Mouse (Mus musculus) liver, embryonic 13.5 days (tissue): ENCODE measurements at regions not wholly inside any gene's neighbourhood (a gene's known extent, or its start where the extent isn't known, plus 50 kb on each side); places are given as distances from the start of the nearest gene placed in this dataset.

Experiments used
- ATAC-seq: fragments of 200-750 bp; cut with Nextera tagmentation; 2 replicates; pipeline ENCODE4 v1.8.0; 2017; ENCODE audit warnings: low read depth, mild to moderate bottlenecking, moderate number of reproducible peaks, moderate library complexity
- DNase-seq: peaks from one replicate; pipeline ENCODE4 v3.0.0; 2022
- H3K27ac ChIP-seq: fragments of 300-500 bp; sonication (generic); 2 replicates; pipeline ENCODE4 v1.5.1; 2015; ENCODE audit warnings: moderate library complexity, mild to moderate bottlenecking, inconsistent platforms
- H3K27me3 ChIP-seq: fragments of 300-500 bp; sonication (generic); 2 replicates; pipeline ENCODE4 v1.6.1; 2015; ENCODE audit warnings: mild to moderate bottlenecking, inconsistent platforms
- H3K36me3 ChIP-seq: fragments of 300-500 bp; sonication (generic); 2 replicates; pipeline ENCODE4 v1.6.1; 2015; ENCODE audit warnings: mild to moderate bottlenecking, inconsistent platforms
- H3K4me1 ChIP-seq: fragments of 300-500 bp; sonication (generic); replicated peaks from 2 replicates; pipeline ENCODE4 v1.6.1; 2015; ENCODE audit warnings: inconsistent platforms
- H3K4me2 ChIP-seq: fragments of 300-500 bp; sonication (generic); 2 replicates; pipeline ENCODE4 v1.6.1; 2015; ENCODE audit warnings: inconsistent platforms, mild to moderate bottlenecking, moderate library complexity
- H3K4me3 ChIP-seq: fragments of 300-500 bp; sonication (generic); replicated peaks from 2 replicates; pipeline ENCODE4 v1.5.1; 2015; ENCODE audit warnings: mild to moderate bottlenecking, inconsistent platforms
- H3K9ac ChIP-seq: fragments of 300-500 bp; sonication (generic); 2 replicates; pipeline ENCODE4 v1.6.1; 2015; ENCODE audit warnings: mild to moderate bottlenecking, inconsistent platforms
- H3K9me3 ChIP-seq: fragments of 300-500 bp; sonication (generic); replicated peaks from 2 replicates; pipeline ENCODE4 v1.6.1; 2016; ENCODE audit warnings: inconsistent platforms
- WGBS: fragments of 180-500 bp; shearing (Covaris S2); methylation state at CpG from one replicate; pipeline ENCODE4 v1.1.7; 2015; ENCODE audit not compliant: insufficient replicate concordance; 5-methylcytosine and 5-hydroxymethylcytosine counted together

DNA sequence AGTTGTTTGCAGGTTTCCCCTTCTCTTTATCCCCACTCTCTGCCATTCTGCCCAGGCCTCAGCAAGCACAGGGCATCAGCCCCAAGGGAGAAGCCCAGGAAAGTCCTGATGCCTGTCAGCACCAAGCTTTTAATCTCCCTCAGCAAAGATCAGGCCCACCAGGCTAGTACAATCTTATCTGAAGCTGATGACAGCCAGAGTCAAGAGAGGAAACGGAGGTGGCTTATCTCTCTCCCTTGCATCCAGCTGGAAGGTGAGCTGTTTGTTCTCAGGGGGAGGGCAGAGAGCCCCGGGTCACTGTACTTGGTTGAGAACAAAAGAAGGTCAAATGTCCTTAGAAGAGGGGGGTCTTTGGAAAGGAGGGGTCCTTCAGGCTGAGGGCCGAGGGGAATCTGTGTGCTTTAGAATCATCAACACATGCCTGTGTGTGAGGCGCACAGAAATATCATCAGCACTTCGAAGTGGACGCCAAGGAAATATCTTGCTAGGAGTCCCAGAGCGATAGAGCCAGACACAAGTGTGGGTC is 246.8 kb downstream of the Rybp start:
- Histone ChIP-seq H3K4me3 (no peak overlapping the region), H3K9ac (no peak overlapping the region), H3K4me2 (no peak overlapping the region), H3K27me3 (0 out of 2 replicates have a peak, but pooled peaks cover 5% of the 10 kb centered on the region), H3K9me3 (no peaks in the 10 kb centered on the region), H3K27ac (no peak overlapping the region), H3K36me3 (no peaks in the 10 kb centered on the region), H3K4me1 (peaks cover 4% of the 10 kb centered on the region; the same call in 1 of the 2 replicates)
- ATAC-seq (no peak), DNase-seq (no peak)
- 18% methylated on average over 7 of the region's 7 CpGs for WGBS

DNA sequence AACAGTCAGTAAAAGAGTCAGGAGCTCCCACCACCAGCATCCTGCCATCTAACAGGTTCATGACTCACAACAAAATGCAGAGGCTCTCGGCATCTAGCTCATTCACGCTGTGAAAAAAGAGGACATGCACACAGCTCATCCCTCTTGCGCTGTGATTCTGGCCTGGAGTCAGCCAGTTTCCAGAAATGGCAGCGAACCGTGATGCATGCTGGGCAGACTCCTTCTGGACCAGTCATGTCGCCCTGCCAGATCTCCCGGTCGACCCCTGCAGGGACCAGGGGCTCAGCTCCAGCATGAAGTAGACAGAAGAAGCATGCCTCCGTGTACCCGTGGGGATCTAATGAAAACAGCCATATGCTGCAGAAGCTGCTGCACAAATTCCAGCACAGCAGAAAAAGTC is 254.6 kb downstream of the Rybp start:
- DNase-seq, result no peak
- 71% methylated on average over 10 of the region's 10 CpGs for WGBS
- peaks cover 7% of the 10 kb centered on the region for H3K4me1 ChIP-seq

DNA sequence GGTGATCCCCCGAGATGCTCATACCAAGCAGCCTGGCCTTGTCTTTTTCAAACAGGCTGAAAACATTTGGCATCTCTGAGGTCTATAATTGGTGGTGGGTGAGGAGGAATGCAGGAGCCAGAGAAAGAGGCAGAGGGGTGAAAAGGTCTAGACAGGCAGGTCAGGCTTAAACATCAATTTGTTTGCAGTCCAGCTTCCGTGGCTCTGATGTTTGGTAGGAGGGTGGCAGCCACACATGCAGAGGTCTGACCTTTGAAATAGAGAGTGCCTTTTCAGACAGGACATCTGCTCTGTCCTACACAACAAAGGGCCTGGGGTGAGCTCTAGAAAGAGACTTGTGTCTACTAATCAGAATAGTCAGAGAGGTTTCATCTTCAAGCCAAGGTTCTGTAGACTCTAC is 256.8 kb downstream of the Rybp start:
- H3K27ac ChIP-seq, result no peak overlapping the region
- no peak overlapping the region for H3K9ac ChIP-seq
- H3K27me3 ChIP-seq, result no peaks in the 10 kb centered on the region
- WGBS, result 53% methylated on average over 2 of the region's 2 CpGs
- DNase-seq (no peak), ATAC-seq (peak; percentile 47; the same call in 1 of the 2 replicates)
- no peak overlapping the region for H3K4me3 ChIP-seq
- H3K9me3 ChIP-seq, result no peaks in the 10 kb centered on the region
- H3K4me1 ChIP-seq, result peaks cover 7% of the 10 kb centered on the region
- H3K36me3 ChIP-seq, result no peaks in the 10 kb centered on the region
- H3K4me2 ChIP-seq, result no peak overlapping the region

More for the DNA sequence above, 254.6 kb downstream of the Rybp start:
- no peaks in the 10 kb centered on the region for H3K27me3 ChIP-seq
- no peak overlapping the region for H3K4me3 ChIP-seq
- H3K9ac ChIP-seq, result no peak overlapping the region
- ATAC-seq, result no peak
- no peak overlapping the region for H3K4me2 ChIP-seq
- no peaks in the 10 kb centered on the region for H3K36me3 ChIP-seq
- no peaks in the 10 kb centered on the region for H3K9me3 ChIP-seq
- no peak overlapping the region for H3K27ac ChIP-seq

DNA sequence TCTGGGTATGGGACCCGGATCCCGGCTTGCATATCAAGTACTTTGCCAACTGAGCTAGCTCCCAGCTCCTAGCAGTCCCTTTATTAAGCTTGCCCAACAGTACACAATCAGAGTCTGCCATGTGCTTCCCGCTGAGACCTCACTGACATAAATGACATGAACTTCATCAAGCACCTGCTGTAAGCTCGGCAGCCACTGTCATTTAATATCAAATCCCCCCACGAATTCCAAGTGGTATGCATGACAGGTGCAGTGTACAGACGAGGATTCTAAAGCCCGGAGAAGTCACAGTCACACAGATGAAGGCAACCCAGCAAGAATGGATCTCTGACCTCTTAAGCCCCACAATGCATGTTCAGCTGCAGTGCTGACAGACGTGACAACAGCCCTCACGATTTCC is 257.3 kb downstream of the Rybp start:
- DNase-seq (no peak), ATAC-seq (no peak)
- 60% methylated on average over 9 of the region's 9 CpGs for WGBS
- Histone ChIP-seq H3K4me1 (peaks cover 7% of the 10 kb centered on the region), H3K27me3 (no peaks in the 10 kb centered on the region), H3K4me3 (no peak overlapping the region), H3K4me2 (no peak overlapping the region), H3K27ac (no peak overlapping the region), H3K9ac (no peak overlapping the region), H3K36me3 (no peaks in the 10 kb centered on the region), H3K9me3 (no peaks in the 10 kb centered on the region)

DNA sequence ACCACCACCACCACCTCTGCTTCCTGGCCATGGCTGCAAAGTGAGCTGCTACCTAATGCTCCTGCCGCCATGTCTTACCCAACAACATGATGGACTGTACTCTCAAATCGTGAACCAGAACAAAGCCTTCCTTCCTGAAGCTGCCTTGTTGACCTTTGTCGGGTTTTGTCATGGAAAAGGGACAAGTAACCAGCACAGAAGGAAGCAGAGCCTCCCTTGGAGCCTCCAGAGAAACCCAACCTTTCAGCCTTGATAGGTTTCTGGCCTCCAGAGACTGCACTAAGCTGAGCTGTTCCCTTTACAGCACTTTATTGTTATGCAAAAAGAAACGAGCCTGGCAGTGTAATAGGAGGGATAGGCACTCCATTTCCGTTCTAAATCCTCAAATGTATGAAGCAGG is 259.8 kb downstream of the Rybp start:
- Histone ChIP-seq H3K9ac (no peak overlapping the region), H3K27me3 (no peaks in the 10 kb centered on the region), H3K27ac (no peak overlapping the region), H3K4me1 (peaks cover 7% of the 10 kb centered on the region), H3K4me3 (no peak overlapping the region), H3K9me3 (no peaks in the 10 kb centered on the region), H3K36me3 (no peaks in the 10 kb centered on the region), H3K4me2 (no peak overlapping the region)
- DNase-seq (no peak), ATAC-seq (no peak)
- WGBS, result 32% methylated on average over 5 of the region's 5 CpGs

DNA sequence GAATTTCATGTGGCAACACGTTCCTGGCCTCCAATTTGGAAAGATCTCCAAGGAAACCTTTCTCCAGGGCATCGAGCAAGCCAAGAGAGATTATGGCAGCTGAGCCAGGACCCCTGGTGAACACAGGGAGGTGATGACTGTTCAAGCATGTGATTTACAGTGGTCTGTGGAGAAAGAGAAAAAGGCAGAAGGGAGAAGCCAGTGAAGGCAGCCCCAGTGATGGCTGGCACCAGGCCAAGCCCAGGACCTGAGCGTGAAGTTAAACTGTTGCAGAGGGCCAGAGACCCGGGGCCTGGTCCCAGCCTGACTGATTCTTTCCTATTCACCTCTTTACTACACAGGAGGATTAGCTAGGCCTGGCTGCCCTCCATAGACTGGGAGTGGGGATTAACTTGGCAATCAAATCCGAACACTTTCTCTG is 261.7 kb downstream of the Rybp start:
- DNase-seq, result no peak
- H3K27me3 ChIP-seq, result no peaks in the 10 kb centered on the region
- no peak overlapping the region for H3K27ac ChIP-seq
- H3K9ac ChIP-seq, result no peak overlapping the region
- H3K4me3 ChIP-seq, result no peak overlapping the region
- ATAC-seq, result no peak
- no peaks in the 10 kb centered on the region for H3K9me3 ChIP-seq
- WGBS, result 54% methylated on average over 5 of the region's 5 CpGs
- no peak overlapping the region for H3K4me2 ChIP-seq
- no peaks in the 10 kb centered on the region for H3K36me3 ChIP-seq
- H3K4me1 ChIP-seq, result peaks cover 7% of the 10 kb centered on the region

DNA sequence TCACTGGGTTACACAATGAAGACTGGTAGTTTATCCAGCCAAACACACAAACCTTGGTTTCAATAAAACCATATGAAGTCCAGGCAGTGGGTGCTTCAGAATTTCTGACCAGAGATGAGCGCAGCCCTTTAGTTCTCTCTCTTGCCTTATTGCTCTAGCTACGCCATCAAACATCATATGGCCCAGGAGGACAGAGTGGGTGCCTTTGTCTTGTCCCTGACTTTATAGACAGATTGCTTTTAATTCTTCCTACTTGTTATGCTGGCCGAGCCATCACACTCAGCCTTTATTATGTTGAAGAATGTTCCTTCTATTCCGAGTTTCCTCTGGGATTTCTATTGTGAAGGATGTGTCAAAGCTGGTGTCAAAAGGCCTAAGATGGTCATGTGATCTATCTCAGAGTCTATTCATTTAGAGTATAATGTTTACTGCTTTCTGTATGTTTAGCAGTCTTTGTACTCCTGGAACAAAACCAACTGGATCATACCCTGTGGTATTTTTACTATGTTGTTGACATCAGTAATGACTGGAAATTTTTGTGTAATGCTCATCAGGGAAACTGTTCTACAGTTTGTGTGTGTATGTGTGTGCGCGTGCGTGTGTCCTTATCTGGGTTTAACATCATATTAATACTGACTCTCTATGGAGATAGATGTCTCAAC is 263.7 kb downstream of the Rybp start:
- 71% methylated on average over 7 of the region's 7 CpGs for WGBS
- no peaks in the 10 kb centered on the region for H3K27me3 ChIP-seq
- no peak overlapping the region for H3K4me3 ChIP-seq
- no peak overlapping the region for H3K9ac ChIP-seq
- no peak overlapping the region for H3K4me2 ChIP-seq
- no peaks in the 10 kb centered on the region for H3K36me3 ChIP-seq
- H3K4me1 ChIP-seq, result no peaks in the 10 kb centered on the region
- no peak for ATAC-seq
- no peaks in the 10 kb centered on the region for H3K9me3 ChIP-seq
- no peak for DNase-seq
- no peak overlapping the region for H3K27ac ChIP-seq

DNA sequence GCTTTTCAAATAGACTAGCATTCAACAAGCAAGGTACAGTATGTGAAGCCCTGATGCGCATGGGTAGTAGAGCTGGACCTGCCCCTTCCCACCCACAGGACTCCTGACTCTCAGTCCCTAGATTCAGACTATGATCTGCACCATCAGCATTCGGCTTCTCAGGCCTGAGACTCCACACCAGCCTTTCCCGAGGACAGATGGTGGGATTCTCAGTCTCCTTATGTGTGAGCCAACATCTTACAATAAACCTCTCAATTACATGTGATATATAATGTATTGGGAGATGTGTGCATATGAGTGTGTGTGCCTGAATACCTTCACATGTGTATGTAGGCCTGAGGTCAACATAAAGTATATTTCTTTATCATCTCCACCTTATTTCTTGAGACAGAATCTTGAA is 268.3 kb downstream of the Rybp start:
- Histone ChIP-seq H3K36me3 (no peaks in the 10 kb centered on the region), H3K4me1 (no peaks in the 10 kb centered on the region), H3K27ac (no peak overlapping the region), H3K4me2 (no peak overlapping the region), H3K27me3 (peaks cover 14% of the 10 kb centered on the region; the same call in 1 of the 2 replicates), H3K9ac (no peak overlapping the region), H3K4me3 (no peak overlapping the region), H3K9me3 (no peaks in the 10 kb centered on the region)
- WGBS, result 52% methylated on average over 3 of the region's 3 CpGs
- no peak for DNase-seq
- no peak for ATAC-seq

DNA sequence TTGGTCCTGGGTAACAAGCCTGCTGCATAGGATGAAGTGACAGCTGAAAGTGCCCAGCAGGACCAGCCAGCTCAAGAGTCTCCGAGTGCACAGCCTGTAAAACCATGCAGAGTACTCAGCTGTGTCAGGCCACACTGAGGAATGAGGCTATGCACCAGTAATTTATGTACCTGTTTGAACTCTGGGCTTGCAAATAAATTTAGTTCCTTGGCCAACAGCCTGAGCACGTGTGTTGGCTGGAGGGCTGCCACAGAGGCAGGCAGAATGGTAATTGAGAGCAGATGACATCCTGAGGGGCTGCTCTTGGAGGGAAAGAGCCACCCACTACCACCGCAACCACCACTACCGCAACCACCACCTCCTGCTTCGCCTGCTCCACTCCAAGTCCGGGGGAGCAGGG is 273.3 kb downstream of the Rybp start:
- H3K27me3 ChIP-seq, result peaks cover 44% of the 10 kb centered on the region
- DNase-seq, result no peak

DNA sequence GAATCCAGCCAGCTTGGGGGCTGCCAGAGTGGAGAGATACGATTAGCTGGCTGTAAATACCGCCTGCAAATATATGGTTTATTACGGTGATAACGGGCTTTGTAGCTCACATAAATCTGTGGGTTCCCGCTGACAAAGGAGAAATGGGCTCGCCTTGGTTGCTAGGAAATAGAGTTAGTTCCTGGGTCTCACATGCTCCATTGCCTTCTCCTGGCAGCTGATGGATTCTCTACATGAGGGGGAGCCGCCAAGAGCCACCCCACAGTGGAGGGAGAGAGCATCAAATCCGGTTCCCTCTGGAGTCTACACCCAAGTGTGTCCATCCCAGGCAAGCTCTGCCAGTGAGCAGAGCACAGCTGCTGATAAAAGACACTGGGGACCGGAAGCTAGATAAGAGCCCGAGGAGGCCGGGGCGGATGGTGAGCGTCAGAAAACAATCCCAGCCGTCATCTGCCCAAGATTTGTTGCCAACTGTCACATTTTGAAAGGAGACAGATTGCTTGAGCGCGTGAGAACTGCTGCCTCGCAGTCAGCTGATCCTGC is 275.7 kb downstream of the Rybp start:
- DNase-seq (peak; percentile 2), ATAC-seq (peak; percentile 47; the same call in 1 of the 2 replicates)
- Histone ChIP-seq H3K27ac (no peak overlapping the region), H3K9me3 (no peaks in the 10 kb centered on the region), H3K9ac (no peak overlapping the region), H3K4me2 (no peak overlapping the region), H3K4me3 (no peak overlapping the region), H3K4me1 (no peaks in the 10 kb centered on the region), H3K27me3 (peaks cover 44% of the 10 kb centered on the region), H3K36me3 (no peaks in the 10 kb centered on the region)
- WGBS, result 6% methylated on average over 17 of the region's 17 CpGs

More for the DNA sequence above, 273.3 kb downstream of the Rybp start:
- no peak overlapping the region for H3K27ac ChIP-seq
- no peaks in the 10 kb centered on the region for H3K36me3 ChIP-seq
- H3K9ac ChIP-seq, result no peak overlapping the region
- ATAC-seq, result no peak
- no peaks in the 10 kb centered on the region for H3K4me1 ChIP-seq
- H3K9me3 ChIP-seq, result no peaks in the 10 kb centered on the region
- WGBS, result 33% methylated on average over 6 of the region's 6 CpGs
- H3K4me3 ChIP-seq, result no peak overlapping the region
- H3K4me2 ChIP-seq, result no peak overlapping the region

DNA sequence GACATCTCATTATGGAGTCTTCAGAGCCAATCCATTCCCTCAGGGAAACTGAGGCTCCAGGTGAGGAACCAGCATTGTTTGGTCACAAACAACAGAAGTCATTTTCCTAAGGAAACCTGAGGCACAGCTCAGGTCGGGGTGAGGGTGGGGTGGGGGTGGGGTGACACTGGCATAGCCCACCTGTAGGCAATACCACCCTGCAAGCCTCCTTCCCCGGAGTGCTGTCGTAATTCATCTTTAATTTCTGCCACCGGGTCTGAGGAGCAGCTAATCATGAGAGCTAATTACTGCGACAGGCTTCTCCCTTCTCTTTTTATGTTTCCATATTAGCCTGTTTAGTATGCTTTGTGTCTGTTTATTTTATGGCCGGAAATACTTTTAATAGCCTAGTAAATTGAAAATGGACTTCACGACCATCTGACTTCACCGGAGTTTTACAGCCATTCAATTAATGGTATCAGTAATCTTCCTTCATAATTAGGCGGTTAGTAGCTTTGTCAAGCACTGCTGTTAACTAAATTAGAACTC is 276.3 kb downstream of the Rybp start:
- WGBS, result 43% methylated on average over 9 of the region's 9 CpGs
- no peak overlapping the region for H3K9ac ChIP-seq
- no peaks in the 10 kb centered on the region for H3K4me1 ChIP-seq
- DNase-seq (no peak), ATAC-seq (no peak)
- H3K27ac ChIP-seq, result no peak overlapping the region
- H3K9me3 ChIP-seq, result no peaks in the 10 kb centered on the region
- H3K36me3 ChIP-seq, result no peaks in the 10 kb centered on the region
- no peak overlapping the region for H3K4me2 ChIP-seq
- H3K4me3 ChIP-seq, result no peak overlapping the region
- peaks cover 44% of the 10 kb centered on the region for H3K27me3 ChIP-seq
